Mouse (Mus musculus) forebrain, embryonic 11.5 days (tissue): Measurements from ENCODE around the gene Gdap1l1. TPM values are rescaled to one million over a fixed set of nuclear protein-coding genes. Genes with fewer than 3 reads are reported as not detected.

Experiments used
- ATAC-seq: fragments of 200-750 bp; cut with Nextera tagmentation; replicated peaks from 2 replicates; pipeline ENCODE4 v1.8.0; 2017; ENCODE audit warnings: moderate TSS enrichment; ENCODE audit not compliant: low FRiP score
- DNase-seq: peaks from one replicate; pipeline ENCODE4 v3.0.0-alpha.2; 2017; ENCODE audit warnings: low spot score
- H3K27ac ChIP-seq: fragments of 300-500 bp; sonication (generic); 2 replicates; pipeline ENCODE4 v1.5.1; 2014; ENCODE audit warnings: low read depth, low read length
- H3K27me3 ChIP-seq: fragments of 300-500 bp; sonication (generic); 2 replicates; pipeline ENCODE4 v1.6.1; 2014; ENCODE audit warnings: mild to moderate bottlenecking, low read length, mixed read lengths; ENCODE audit not compliant: control insufficient read depth, insufficient read depth
- H3K36me3 ChIP-seq: fragments of 300-500 bp; sonication (generic); 2 replicates; pipeline ENCODE4 v1.6.1; 2014; ENCODE audit warnings: mild to moderate bottlenecking, low read length, moderate library complexity, mixed read lengths; ENCODE audit not compliant: control insufficient read depth, insufficient read depth
- H3K4me1 ChIP-seq: fragments of 300-500 bp; sonication (generic); replicated peaks from 2 replicates; pipeline ENCODE4 v1.6.1; 2014; ENCODE audit warnings: low read length, mixed read lengths; ENCODE audit not compliant: control insufficient read depth, insufficient read depth
- H3K4me2 ChIP-seq: fragments of 300-500 bp; sonication (generic); 2 replicates; pipeline ENCODE4 v1.6.1; 2014; ENCODE audit warnings: low read depth, mild to moderate bottlenecking, low read length, moderate library complexity, mixed read lengths; ENCODE audit not compliant: severe bottlenecking
- H3K4me3 ChIP-seq: fragments of 300-500 bp; sonication (generic); 2 replicates; pipeline ENCODE4 v1.5.1; 2014; ENCODE audit warnings: low read depth, low read length
- H3K9ac ChIP-seq: fragments of 300-500 bp; sonication (generic); 2 replicates; pipeline ENCODE4 v1.6.1; 2014; ENCODE audit warnings: low read length
- H3K9me3 ChIP-seq: fragments of 300-500 bp; sonication (generic); 2 replicates; pipeline ENCODE4 v1.6.1; 2016; ENCODE audit warnings: low read length, mixed read lengths; ENCODE audit not compliant: control insufficient read depth
- WGBS: fragments of 180-500 bp; shearing (Covaris S2); extraction: QIAGEN DNeasy Blood & Tissue Kit; methylation state at CpG from one replicate; pipeline ENCODE4 v1.1.7; 2014; 5-methylcytosine and 5-hydroxymethylcytosine counted together
- polyA plus RNA-seq: library from polyadenylated mRNA; unstranded; fragments of >200 nt; fragmentation: Nextera tagmentation; extraction: Ambion mirVana; gene quantifications from 2 replicates; pipeline ENCODE4 v1.2.1, GENCODE M21; 2014

The Gdap1l1 gene
- 28.8 and 31.1 TPM in 2 replicates for polyA plus RNA-seq

DNA sequence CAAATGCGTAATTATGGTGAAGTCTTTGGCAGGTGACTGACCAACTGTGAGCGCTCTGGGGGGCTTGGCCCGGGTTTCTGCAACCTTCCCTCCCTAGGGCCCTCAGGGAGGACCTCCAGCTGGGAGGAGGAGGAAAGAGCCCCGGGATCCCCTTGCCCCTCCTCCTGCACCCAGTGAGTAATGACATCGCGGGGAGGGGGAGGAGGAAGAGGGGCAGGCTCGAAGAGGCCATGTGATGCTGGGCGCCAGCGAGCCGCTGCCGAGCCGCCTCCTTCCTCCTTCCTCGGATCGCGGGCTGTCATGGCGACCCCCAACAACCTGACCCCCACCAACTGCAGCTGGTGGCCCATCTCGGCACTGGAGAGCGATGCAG lies at the start of gene Gdap1l1:
Gdap1l1 (plus strand) TSS at position 231 of the 373 bp plus-strand sequence.
- WGBS: 1% methylated on average over 13 of the region's 18 CpGs
- ATAC-seq (peak; percentile 76), DNase-seq (peak; percentile 78)
- H3K4me1 ChIP-seq: no peaks in the 10 kb centered on the region
- no peaks in the 10 kb centered on the region for H3K36me3 ChIP-seq
- H3K4me3 ChIP-seq: peak within 1 kb of the TSS; percentile 54
- H3K9ac ChIP-seq: peak within 1 kb of the TSS; percentile 75
- peak within 1 kb of the TSS; percentile 68 for H3K4me2 ChIP-seq
- H3K27ac ChIP-seq: peak within 1 kb of the TSS; percentile 19; the same call in 1 of the 2 replicates
- H3K9me3 ChIP-seq: no peaks in the 10 kb centered on the region
- peaks cover 3% of the 10 kb centered on the region; the same call in 1 of the 2 replicates for H3K27me3 ChIP-seq

GRCm38 (mm10) chr2:163392436-163392835 lies 45.8 kb upstream of the Gdap1l1 start:
- H3K4me3 ChIP-seq: no peak overlapping the region
- no peak overlapping the region for H3K9ac ChIP-seq
- no peak for ATAC-seq
- DNase-seq: no peak
- H3K9me3 ChIP-seq: no peaks in the 10 kb centered on the region
- no peak overlapping the region for H3K4me2 ChIP-seq
- no peak overlapping the region for H3K27ac ChIP-seq
- 76% methylated on average over 6 of the region's 6 CpGs for WGBS
- peaks cover under 1% of the 10 kb centered on the region; the same call in 1 of the 2 replicates for H3K4me1 ChIP-seq
- H3K36me3 ChIP-seq: no peaks in the 10 kb centered on the region
- no peaks in the 10 kb centered on the region for H3K27me3 ChIP-seq

DNA sequence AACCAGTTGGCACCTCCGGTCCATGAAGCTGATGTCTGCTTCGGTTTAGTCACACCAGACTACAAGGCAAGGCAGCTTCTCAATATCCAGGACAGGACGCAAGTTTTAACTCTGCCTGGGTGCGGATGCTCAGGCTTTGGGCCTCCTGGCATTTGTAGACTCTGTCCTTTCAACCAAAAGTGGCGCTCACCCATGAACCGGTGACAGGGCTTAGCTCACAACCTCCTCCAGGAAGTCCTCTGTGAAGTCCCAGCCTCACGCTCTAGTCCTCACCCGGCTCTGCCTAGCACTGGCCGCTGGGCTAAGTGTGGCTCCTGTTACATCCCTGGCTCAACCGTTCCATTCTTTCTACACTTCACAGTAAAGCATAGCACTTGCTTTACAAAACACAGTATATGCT lies 45.0 kb upstream of the Gdap1l1 start:
- DNase-seq: no peak
- Histone ChIP-seq H3K4me3 (no peak overlapping the region), H3K27ac (no peak overlapping the region), H3K9me3 (no peaks in the 10 kb centered on the region), H3K27me3 (no peaks in the 10 kb centered on the region), H3K4me2 (no peak overlapping the region), H3K9ac (no peak overlapping the region), H3K4me1 (peaks cover 6% of the 10 kb centered on the region; the same call in 1 of the 2 replicates), H3K36me3 (no peaks in the 10 kb centered on the region)
- 92% methylated on average over 10 of the region's 10 CpGs for WGBS
- no peak for ATAC-seq

- H3K4me3 ChIP-seq: no peak overlapping the region
- H3K9ac ChIP-seq: no peak overlapping the region
- H3K9me3 ChIP-seq: no peaks in the 10 kb centered on the region
- ATAC-seq (no peak), DNase-seq (no peak)
- H3K27me3 ChIP-seq: no peaks in the 10 kb centered on the region
- 81% methylated on average over 6 of the region's 6 CpGs for WGBS
- H3K4me2 ChIP-seq: no peak overlapping the region
- H3K27ac ChIP-seq: no peak overlapping the region
- H3K4me1 ChIP-seq: peaks cover 7% of the 10 kb centered on the region; the same call in 1 of the 2 replicates
- H3K36me3 ChIP-seq: no peaks in the 10 kb centered on the region
Observed at GRCm38 (mm10) chr2:163393976-163394375, 44.3 kb upstream of the Gdap1l1 start.

DNA sequence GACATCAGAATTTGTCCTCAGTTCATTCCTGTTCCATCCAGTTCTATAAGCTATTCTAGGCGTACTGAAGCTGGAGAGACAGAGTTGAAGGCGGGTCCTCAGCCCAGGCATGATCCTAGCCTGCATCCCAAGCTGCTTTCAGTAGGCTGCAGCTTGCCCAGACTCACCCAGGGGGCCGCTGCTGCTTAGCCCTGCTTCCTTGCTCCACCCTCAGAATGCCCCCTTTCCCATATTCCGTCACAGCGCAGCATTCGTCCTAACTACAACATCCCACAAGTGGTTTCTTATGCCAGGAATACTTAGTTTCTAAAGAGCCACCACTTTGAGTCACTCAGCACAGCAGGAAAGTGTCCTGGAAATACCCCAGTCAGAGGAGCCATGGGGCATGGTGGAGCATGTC lies 43.3 kb upstream of the Gdap1l1 start:
- WGBS: 77% methylated on average over 6 of the region's 6 CpGs
- Histone ChIP-seq H3K27ac (no peak overlapping the region), H3K9ac (no peak overlapping the region)

GRCm38 (mm10) chr2:163397071-163397470 lies 41.2 kb upstream of the Gdap1l1 start:
- ATAC-seq: no peak
- H3K36me3 ChIP-seq: no peaks in the 10 kb centered on the region
- H3K4me2 ChIP-seq: no peak overlapping the region
- H3K9me3 ChIP-seq: no peaks in the 10 kb centered on the region
- WGBS: 92% methylated on average over 19 of the region's 19 CpGs
- H3K4me1 ChIP-seq: peaks cover 7% of the 10 kb centered on the region; the same call in 1 of the 2 replicates
- DNase-seq: no peak
- H3K4me3 ChIP-seq: no peak overlapping the region
- H3K27me3 ChIP-seq: no peaks in the 10 kb centered on the region
- no peak overlapping the region for H3K27ac ChIP-seq
- H3K9ac ChIP-seq: no peak overlapping the region

More for the DNA sequence above, 43.3 kb upstream of the Gdap1l1 start:
- no peaks in the 10 kb centered on the region for H3K36me3 ChIP-seq
- no peaks in the 10 kb centered on the region for H3K27me3 ChIP-seq
- no peaks in the 10 kb centered on the region for H3K9me3 ChIP-seq
- DNase-seq: no peak
- no peak overlapping the region for H3K4me3 ChIP-seq
- no peak for ATAC-seq
- no peak overlapping the region for H3K4me2 ChIP-seq
- H3K4me1 ChIP-seq: peaks cover 7% of the 10 kb centered on the region; the same call in 1 of the 2 replicates

- H3K4me1 ChIP-seq: peaks cover 7% of the 10 kb centered on the region; the same call in 1 of the 2 replicates
- H3K4me3 ChIP-seq: no peak within 1 kb of the TSS
- H3K36me3 ChIP-seq: no peaks in the 10 kb centered on the region
- no peak within 1 kb of the TSS for H3K27ac ChIP-seq
- no peaks in the 10 kb centered on the region for H3K27me3 ChIP-seq
- DNase-seq: peak; percentile 66
- H3K9ac ChIP-seq: peak within 1 kb of the TSS; percentile 20; the same call in 1 of the 2 replicates
- 13% methylated on average over 10 of the region's 10 CpGs for WGBS
- ATAC-seq: no peak
- peak within 1 kb of the TSS; percentile 24; the same call in 1 of the 2 replicates for H3K4me2 ChIP-seq
- no peaks in the 10 kb centered on the region for H3K9me3 ChIP-seq
Observed at GRCm38 (mm10) chr2:163397905-163398304, 40.4 kb upstream of the Gdap1l1 start, which contains the start of gene Jph2. Gene Jph2, minus strand, starts transcription at chr2:163397993.

DNA sequence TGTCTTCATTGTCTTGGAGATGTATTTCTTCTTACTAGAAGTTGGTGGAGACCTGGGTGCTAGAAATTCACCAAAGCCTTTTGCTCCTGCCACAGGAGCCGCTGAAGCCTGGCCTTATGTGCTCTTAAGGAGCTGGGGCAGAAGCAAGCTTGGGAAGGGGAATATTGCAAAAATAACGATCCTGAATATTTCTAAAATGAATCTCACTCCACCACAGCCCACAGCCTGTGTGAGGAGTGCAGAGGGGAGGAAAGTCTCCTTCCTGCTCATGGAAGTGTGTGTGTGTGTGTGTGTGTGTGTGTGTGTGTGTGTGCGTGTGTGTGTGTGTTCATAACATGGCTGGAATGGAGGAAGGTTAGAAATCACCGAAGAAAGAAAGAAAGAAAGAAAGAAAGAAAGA lies 39.5 kb upstream of the Gdap1l1 start:
- Histone ChIP-seq H3K36me3 (no peaks in the 10 kb centered on the region), H3K27me3 (no peaks in the 10 kb centered on the region), H3K9me3 (no peaks in the 10 kb centered on the region), H3K4me1 (peaks cover 7% of the 10 kb centered on the region; the same call in 1 of the 2 replicates), H3K9ac (no peak overlapping the region), H3K4me2 (no peak overlapping the region), H3K27ac (no peak overlapping the region), H3K4me3 (no peak overlapping the region)
- no peak for ATAC-seq
- DNase-seq: peak; percentile 22
- 85% methylated on average over 4 of the region's 4 CpGs for WGBS

DNA sequence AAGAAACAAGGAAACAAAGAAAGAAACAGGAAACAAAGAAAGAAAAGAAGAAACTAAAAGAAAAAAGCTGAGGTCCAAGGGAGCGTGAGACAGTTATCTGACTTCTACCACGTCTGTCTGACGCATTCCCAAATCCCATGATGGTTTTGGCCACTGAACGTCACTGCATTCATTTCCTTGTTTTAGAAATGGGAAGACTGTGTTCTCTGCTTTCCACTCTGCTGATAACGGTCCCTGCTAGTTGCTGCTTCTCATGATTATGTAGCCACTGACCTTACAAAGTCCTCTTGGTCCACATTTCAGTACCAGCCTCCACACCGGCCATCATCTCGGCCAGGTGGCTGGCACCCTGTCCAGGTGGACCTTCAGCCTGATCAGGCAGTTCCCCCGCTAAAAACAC lies 39.1 kb upstream of the Gdap1l1 start:
- H3K4me3 ChIP-seq: no peak overlapping the region
- H3K4me2 ChIP-seq: no peak overlapping the region
- DNase-seq: no peak
- H3K4me1 ChIP-seq: peaks cover 7% of the 10 kb centered on the region; the same call in 1 of the 2 replicates
- no peaks in the 10 kb centered on the region for H3K9me3 ChIP-seq
- no peak overlapping the region for H3K27ac ChIP-seq
- 78% methylated on average over 8 of the region's 8 CpGs for WGBS
- no peaks in the 10 kb centered on the region for H3K36me3 ChIP-seq
- no peak for ATAC-seq
- no peaks in the 10 kb centered on the region for H3K27me3 ChIP-seq
- H3K9ac ChIP-seq: no peak overlapping the region
